Mouse (Mus musculus) hindbrain, embryonic 14.5 days (tissue): ENCODE data around the gene Mettl27. TPM values are rescaled to one million over a fixed set of nuclear protein-coding genes. Genes with fewer than 3 reads are reported as not detected.

Source experiments
- ATAC-seq: fragments of 200-750 bp; cut with Nextera tagmentation; 2 replicates; pipeline ENCODE4 v1.8.0; 2017; ENCODE audit warnings: moderate number of reproducible peaks, mild to moderate bottlenecking, moderate TSS enrichment, moderate library complexity; ENCODE audit not compliant: low FRiP score
- DNase-seq: peaks from one replicate; pipeline ENCODE4 v3.0.0-alpha.2; 2015; ENCODE audit warnings: low spot score
- H3K27ac ChIP-seq: fragments of 300-500 bp; sonication (generic); 2 replicates; pipeline ENCODE4 v1.5.1; 2014; ENCODE audit warnings: mild to moderate bottlenecking, moderate library complexity
- H3K27me3 ChIP-seq: fragments of 300-500 bp; sonication (generic); 2 replicates; pipeline ENCODE4 v1.6.1; 2014; ENCODE audit warnings: mild to moderate bottlenecking, low read length, mixed read lengths; ENCODE audit not compliant: control insufficient read depth, insufficient read depth
- H3K36me3 ChIP-seq: fragments of 300-500 bp; sonication (generic); replicated peaks from 2 replicates; pipeline ENCODE4 v1.6.1; 2014; ENCODE audit not compliant: control insufficient read depth, insufficient read depth
- H3K4me1 ChIP-seq: fragments of 300-500 bp; sonication (generic); replicated peaks from 2 replicates; pipeline ENCODE4 v1.6.1; 2014; ENCODE audit warnings: antibody characterized with exemption, low read length, mixed read lengths; ENCODE audit not compliant: control insufficient read depth, insufficient read depth
- H3K4me2 ChIP-seq: fragments of 300-500 bp; sonication (generic); replicated peaks from 2 replicates; pipeline ENCODE4 v1.6.1; 2014; ENCODE audit warnings: mild to moderate bottlenecking, moderate library complexity
- H3K4me3 ChIP-seq: fragments of 300-500 bp; sonication (generic); replicated peaks from 2 replicates; pipeline ENCODE4 v1.5.1; 2014; ENCODE audit warnings: mild to moderate bottlenecking, low read length
- H3K9ac ChIP-seq: fragments of 300-500 bp; sonication (generic); 2 replicates; pipeline ENCODE4 v1.6.1; 2014
- H3K9me3 ChIP-seq: fragments of 300-500 bp; sonication (generic); 2 replicates; pipeline ENCODE4 v1.6.1; 2016; ENCODE audit warnings: low read length; ENCODE audit not compliant: control insufficient read depth
- WGBS: fragments of 180-500 bp; shearing (Covaris S2); extraction: QIAGEN DNeasy Blood & Tissue Kit; methylation state at CpG from one replicate; pipeline ENCODE4 v1.1.7; 2014; 5-methylcytosine and 5-hydroxymethylcytosine counted together
- polyA plus RNA-seq: library from polyadenylated mRNA; unstranded; fragments of >200 nt; fragmentation: Nextera tagmentation; extraction: Ambion mirVana; gene quantifications from 2 replicates; pipeline ENCODE4 v1.2.1, GENCODE M21; 2014

Gene Mettl27
- polyA plus RNA-seq, 1 experiment from 2014 or later: 7.5 TPM

DNA sequence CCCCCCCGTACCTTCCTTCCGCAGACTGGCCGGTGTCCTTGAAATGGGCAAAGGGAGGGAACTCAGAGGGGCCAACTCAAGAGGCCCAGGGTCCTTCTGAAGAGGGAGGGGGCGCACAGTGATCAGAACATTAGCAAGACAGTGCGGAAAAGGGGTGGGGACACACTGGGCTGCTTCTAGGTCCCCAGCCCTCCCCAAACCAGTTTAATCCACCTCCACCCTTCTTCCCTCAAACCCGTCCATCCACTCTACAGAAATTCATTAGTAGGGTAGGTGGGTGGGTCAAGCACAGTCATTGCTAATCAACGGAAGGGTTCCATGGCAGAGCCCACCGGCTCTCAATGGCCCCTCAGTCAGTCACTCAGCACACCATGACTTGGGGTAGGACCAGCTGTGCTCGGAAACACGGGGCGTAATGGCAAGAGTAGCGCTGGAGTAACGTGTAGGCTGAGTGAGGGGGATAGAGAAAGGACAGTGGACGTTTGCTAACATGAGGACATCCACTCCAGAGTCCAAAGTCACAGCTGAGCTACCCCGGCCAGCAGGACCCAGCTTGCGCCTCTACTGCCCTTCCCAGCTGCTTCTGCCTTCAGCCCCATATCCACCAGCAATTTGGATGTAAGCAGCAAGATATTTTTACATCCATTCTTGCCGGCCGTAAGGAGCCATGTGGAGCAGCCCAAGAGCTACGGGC lies 13.2 kb downstream of the Mettl27 start:
- H3K9ac ChIP-seq: no peak overlapping the region
- H3K9me3 ChIP-seq: no peaks in the 10 kb centered on the region
- no peak overlapping the region for H3K4me2 ChIP-seq
- H3K4me3 ChIP-seq: no peak overlapping the region
- H3K4me1 ChIP-seq: no peaks in the 10 kb centered on the region
- 54% methylated on average over 16 of the region's 19 CpGs for WGBS
- DNase-seq (no peak), ATAC-seq (no peak)
- H3K27ac ChIP-seq: no peak overlapping the region
- peaks cover 25% of the 10 kb centered on the region for H3K27me3 ChIP-seq
- no peaks in the 10 kb centered on the region for H3K36me3 ChIP-seq

DNA sequence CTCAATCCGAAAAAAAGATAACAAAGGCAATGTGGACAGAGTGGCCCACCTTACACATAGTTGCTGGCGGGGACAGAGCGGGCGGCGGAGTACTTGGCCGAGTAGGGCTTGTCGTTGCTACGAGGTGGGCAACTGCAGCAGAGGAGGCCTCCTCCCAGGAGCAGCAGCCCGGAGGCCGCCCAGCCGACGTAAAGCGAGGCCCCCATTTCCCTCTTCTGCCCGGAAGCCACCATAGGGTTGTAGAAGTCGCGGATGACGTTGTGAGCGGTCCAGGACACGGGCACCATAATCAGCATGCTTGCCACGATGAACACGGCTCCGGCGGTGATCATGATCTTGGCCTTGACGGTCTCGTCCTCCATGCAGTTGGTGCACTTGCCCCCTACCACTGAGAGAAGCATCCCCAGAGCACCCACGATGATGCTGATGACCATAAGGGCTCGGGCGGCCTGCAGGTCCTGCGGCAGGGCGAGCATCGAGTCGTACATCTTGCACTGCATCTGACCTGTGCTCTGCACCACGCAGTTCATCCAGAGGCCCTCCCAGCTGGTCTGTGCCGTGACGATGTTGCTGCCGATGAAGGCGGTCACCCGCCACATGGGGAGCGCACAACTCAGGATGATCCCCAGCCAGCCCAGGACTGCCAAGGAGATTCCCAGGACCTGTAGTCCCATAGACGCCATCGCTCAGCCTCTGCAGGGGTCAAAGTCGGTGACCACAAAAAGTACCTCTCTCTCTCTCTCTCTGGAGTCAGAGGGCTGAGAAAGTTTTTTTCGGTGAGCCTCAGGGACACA lies 14.1 kb downstream of the Mettl27 start:
- DNase-seq: no peak
- 21% methylated on average over 43 of the region's 43 CpGs for WGBS

DNA sequence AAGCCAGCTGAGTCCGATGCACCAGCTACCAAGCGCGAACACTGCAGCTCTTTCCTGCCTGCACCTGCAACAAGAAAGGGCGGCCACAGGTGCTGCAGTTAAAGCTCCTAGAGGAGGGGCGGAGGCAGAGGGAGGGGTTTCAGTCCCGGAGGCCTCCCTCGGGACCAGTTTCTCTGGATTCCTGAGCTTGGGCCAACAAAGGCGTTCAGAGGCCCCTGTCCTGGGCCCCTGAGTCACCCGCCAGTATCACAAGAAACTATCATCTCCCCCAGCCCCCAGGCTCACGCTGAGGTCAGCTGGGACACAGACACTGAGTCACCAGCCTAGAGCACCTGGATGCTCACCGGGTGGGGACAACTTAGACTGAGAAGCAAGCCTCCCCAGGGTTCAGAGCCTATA lies 14.7 kb downstream of the Mettl27 start, which contains the start of gene Cldn4:
Gene Cldn4 (minus strand): TSS at position 78 of the 399 bp plus-strand sequence.
- WGBS: 16% methylated on average over 11 of the region's 11 CpGs
- Histone ChIP-seq H3K4me1 (no peaks in the 10 kb centered on the region), H3K27me3 (peaks cover 25% of the 10 kb centered on the region), H3K4me3 (no peak within 1 kb of the TSS), H3K9ac (no peak within 1 kb of the TSS), H3K9me3 (no peaks in the 10 kb centered on the region), H3K27ac (no peak within 1 kb of the TSS), H3K4me2 (0 out of 2 replicates have a peak within 1 kb of the TSS, but pooled peaks have one; percentile 0), H3K36me3 (no peaks in the 10 kb centered on the region)
- ATAC-seq (no peak), DNase-seq (no peak)

More for the DNA sequence above, 14.1 kb downstream of the Mettl27 start:
- Histone ChIP-seq H3K27me3 (peaks cover 25% of the 10 kb centered on the region), H3K27ac (no peak overlapping the region), H3K9me3 (no peaks in the 10 kb centered on the region), H3K9ac (no peak overlapping the region), H3K4me1 (no peaks in the 10 kb centered on the region), H3K4me3 (no peak overlapping the region), H3K4me2 (0 out of 2 replicates have a peak overlapping the region, but pooled peaks have one; percentile 0), H3K36me3 (no peaks in the 10 kb centered on the region)
- ATAC-seq: no peak

DNA sequence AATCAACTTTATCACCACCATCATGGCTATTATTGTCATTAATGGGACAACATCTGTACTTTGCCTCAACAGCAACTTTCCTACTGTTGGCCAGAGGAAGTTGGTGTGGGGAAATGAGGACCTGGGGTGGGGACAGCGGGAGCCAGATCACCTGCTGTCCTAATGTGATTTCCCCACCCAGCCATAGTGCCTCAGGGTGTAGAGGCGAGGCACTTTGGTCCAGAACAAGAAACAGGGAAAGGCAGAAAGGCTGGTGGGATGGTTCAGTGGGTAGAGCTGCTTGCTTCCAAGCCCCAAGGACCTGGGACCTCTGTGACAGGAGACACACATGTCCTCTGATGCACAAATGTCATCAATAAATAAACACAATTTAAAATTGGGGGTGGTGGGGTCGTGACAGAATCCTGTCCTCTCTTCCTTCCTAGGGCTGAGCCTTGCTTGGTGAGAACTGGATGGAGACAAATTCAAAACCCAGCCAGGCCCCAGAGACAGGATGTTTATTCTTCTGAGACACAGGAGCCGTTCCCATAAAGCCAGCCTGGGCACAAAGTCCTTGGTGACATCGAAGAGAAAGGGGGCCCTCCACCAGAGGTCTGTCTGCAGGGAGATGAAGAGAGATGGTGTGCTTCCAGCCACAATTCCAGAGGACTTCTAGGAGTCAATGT lies 15.4 kb downstream of the Mettl27 start:
- H3K4me2 ChIP-seq: no peak overlapping the region
- H3K36me3 ChIP-seq: no peaks in the 10 kb centered on the region
- H3K27ac ChIP-seq: no peak overlapping the region
- no peaks in the 10 kb centered on the region for H3K4me1 ChIP-seq
- H3K9me3 ChIP-seq: no peaks in the 10 kb centered on the region
- no peak overlapping the region for H3K9ac ChIP-seq
- peaks cover 25% of the 10 kb centered on the region for H3K27me3 ChIP-seq
- WGBS: 71% methylated on average over 5 of the region's 5 CpGs
- DNase-seq (no peak), ATAC-seq (no peak)
- H3K4me3 ChIP-seq: no peak overlapping the region

DNA sequence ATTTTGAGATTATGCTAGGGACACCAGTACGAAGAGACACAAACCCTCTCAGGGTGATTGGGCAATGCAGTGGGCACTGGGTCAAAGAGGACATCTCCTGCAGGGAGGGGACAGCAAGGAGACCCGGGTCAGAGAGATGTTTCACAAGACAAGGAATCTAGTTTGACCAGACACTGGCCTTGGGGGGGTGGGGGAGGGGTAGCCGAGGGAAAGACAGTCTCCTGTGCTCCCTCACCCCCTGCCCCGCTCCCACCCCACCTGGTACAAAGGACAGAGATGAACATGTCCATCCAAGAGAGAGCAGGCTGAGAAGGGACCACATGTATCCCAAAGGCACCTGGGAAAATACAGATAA lies 15.9 kb downstream of the Mettl27 start:
- 60% methylated on average over 4 of the region's 4 CpGs for WGBS
- no peak for DNase-seq
- no peak overlapping the region for H3K4me2 ChIP-seq
- peaks cover 25% of the 10 kb centered on the region for H3K27me3 ChIP-seq
- no peak overlapping the region for H3K27ac ChIP-seq
- no peak for ATAC-seq
- H3K9me3 ChIP-seq: no peaks in the 10 kb centered on the region
- H3K4me1 ChIP-seq: no peaks in the 10 kb centered on the region
- H3K9ac ChIP-seq: no peak overlapping the region
- H3K36me3 ChIP-seq: no peaks in the 10 kb centered on the region
- H3K4me3 ChIP-seq: no peak overlapping the region

DNA sequence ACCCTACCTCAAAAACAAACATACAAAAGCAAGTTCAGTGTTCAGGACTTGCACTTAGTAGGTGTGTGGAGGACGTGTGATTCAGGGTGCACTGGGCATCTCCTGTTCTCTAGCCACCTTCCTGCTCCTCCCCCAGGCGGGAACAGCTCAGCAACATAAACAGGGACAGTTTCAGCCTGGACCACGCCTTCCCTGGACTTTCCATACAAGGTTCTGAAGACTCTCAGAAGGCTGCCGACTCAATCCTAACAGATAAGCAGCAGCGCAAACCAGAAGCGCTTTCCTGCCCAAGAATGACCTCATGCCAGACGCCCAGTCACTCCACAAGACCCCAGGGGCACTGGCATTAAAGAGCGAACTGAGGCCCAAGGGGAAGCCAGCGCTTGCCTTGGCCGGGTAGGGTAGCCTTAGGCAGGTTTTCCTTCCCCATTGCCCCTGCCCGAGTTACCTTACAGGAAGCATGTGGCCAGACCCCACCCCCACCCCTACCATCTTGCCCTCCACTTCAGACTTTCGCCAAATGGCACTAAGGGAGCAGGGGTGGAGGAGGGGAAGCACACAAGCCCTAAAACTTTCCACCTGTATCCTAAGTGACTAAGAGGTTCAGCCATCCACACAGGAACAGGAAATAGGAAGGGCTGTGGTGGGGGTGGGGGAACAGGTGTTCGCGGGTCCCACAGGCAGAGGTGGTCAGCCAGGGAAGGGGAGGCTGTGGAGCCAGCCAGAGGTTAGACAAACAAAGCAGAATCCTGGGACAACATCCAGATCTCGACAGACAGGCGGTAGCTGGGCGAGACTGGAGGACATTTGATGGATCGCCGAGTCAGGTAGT lies 19.1 kb downstream of the Mettl27 start:
- 50% methylated on average over 19 of the region's 19 CpGs for WGBS
- no peak overlapping the region for H3K4me2 ChIP-seq

DNA sequence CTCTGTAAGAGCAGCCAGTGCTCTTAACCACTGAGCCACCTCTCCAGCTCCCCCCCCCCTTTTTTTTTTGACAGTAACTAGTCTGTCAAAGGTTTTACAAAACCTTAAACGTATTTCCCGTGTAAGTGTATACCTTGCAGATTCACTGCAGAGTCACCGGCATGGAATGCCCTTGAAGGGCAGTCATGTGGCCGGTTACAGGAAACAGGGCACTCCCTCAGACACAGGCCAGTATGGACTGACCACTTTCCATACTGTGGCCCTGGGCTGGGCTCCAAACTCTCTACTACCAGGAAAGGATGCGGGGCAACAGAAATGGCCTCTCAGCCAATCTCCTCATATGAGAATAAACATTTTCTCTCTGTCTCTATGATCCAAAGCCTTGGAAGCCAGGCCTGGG lies 23.3 kb downstream of the Mettl27 start:
- H3K36me3 ChIP-seq: no peaks in the 10 kb centered on the region
- no peak overlapping the region for H3K4me3 ChIP-seq
- H3K9ac ChIP-seq: no peak overlapping the region
- H3K4me2 ChIP-seq: no peak overlapping the region
- H3K27me3 ChIP-seq: no peaks in the 10 kb centered on the region
- ATAC-seq: no peak
- H3K9me3 ChIP-seq: no peaks in the 10 kb centered on the region
- no peaks in the 10 kb centered on the region for H3K4me1 ChIP-seq
- no peak for DNase-seq
- no peak overlapping the region for H3K27ac ChIP-seq
- WGBS: 91% methylated on average over 5 of the region's 5 CpGs

More for the DNA sequence above, 19.1 kb downstream of the Mettl27 start:
- H3K4me3 ChIP-seq: no peak overlapping the region
- peaks cover 11% of the 10 kb centered on the region for H3K27me3 ChIP-seq
- no peaks in the 10 kb centered on the region for H3K9me3 ChIP-seq
- no peak for DNase-seq
- no peak overlapping the region for H3K9ac ChIP-seq
- no peaks in the 10 kb centered on the region for H3K4me1 ChIP-seq
- H3K27ac ChIP-seq: no peak overlapping the region
- H3K36me3 ChIP-seq: no peaks in the 10 kb centered on the region
- no peak for ATAC-seq

DNA sequence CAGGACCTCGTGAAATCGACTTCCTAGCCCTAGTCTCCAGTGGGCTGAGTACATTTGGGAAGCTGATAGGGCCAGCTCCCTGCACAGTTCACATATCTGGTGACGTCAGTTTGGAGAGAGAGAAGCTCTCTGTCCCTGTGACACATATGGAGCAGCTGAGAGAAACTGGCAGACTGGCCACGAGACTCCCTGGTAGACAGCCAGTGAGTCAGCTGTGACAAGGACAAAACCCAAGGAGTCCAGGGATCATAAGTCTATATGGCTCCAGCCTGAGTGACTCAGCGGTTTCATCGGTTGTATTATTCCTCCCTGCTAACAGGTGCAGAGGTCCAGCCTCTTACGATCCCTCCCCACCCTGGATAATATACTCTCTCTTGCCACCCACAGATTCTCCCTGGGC lies 26.9 kb downstream of the Mettl27 start:
- Histone ChIP-seq H3K9me3 (no peaks in the 10 kb centered on the region), H3K27ac (no peak overlapping the region), H3K4me2 (no peak overlapping the region), H3K4me1 (no peaks in the 10 kb centered on the region), H3K9ac (no peak overlapping the region), H3K36me3 (no peaks in the 10 kb centered on the region), H3K27me3 (no peaks in the 10 kb centered on the region), H3K4me3 (no peak overlapping the region)
- no peak for DNase-seq
- ATAC-seq: no peak
- WGBS: 82% methylated on average over 7 of the region's 7 CpGs
